Mouse (Mus musculus) liver, adult (tissue): Measurements from ENCODE around the gene Pcmtd2.

Experiments used
- GATA4 ChIP-seq: IDR thresholded peaks from 2 replicates; pipeline ENCODE4 v1.6.1; 2014; ENCODE audit warnings: mild to moderate bottlenecking, low read length; ENCODE audit not compliant: insufficient replicate concordance

Gene Pcmtd2

DNA sequence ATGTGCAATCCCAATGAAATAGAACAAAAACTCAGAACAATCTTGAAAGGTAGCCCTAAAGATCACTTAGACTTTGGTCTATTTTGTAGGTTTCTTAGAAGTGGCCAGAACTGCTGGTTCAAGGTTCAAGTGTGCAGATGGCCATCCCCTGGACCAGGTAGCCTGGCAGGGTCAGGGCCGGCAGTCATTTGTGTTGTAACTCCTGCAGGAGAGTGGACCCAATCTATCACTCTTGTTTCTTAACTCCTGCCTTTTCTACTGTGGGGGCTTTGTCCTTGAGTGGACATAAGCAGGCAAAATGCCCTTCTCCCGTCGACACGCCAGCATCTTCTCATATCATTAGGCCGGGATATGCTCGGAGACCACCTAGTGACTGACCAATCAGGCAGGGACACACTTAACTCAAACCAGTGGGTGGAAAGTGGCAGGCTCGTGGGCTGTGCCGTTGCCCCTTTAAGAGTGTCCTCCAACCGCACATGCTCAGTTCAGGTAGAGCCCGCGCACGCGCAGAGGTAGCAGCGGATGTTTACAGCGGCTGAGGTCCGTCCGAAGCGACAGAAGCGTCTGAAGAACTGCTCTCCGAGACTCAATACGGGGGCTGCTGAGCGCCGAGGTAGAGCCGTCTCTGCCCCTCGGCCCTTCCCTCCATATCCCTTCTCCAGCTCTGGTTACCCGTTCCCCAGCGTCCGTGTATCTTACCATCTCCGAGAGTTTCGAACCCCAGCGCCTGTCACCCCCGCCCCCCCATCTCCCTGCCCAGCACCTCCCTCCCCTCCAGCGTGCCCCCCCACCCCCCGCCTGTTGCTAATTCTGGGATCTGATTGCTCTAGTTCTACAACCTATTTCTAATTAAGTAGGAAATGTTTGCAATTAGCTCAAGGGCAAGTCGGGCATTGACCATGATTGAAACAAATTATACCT lies at the start of gene Pcmtd2:
Pcmtd2 (plus strand) TSS at position 483 of the 921 bp plus-strand sequence.
- TF ChIP-seq GATA4: no peak; the same call in 1 of the 2 replicates

DNA sequence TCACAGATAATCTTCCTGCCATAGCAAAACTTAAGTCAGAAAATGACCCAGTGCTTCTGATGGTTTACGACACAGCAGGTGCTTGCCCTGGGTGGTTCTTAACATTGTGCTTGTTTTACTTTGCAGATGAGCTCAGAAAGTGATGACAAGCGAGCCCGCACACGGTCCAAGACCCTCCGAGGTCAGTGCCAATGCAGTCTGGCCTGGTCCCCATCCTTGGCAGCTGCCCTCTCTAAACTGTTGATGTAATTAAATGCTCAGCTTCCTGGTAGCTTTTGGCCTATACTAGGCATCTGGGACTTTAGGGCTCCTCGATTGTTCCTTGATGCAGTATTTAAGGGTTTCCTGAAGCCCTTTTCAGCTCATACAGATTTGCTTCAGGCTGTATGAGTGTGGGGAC lies 48.3 kb upstream of the Pcmtd2 start:
- no peak for TF ChIP-seq GATA4

DNA sequence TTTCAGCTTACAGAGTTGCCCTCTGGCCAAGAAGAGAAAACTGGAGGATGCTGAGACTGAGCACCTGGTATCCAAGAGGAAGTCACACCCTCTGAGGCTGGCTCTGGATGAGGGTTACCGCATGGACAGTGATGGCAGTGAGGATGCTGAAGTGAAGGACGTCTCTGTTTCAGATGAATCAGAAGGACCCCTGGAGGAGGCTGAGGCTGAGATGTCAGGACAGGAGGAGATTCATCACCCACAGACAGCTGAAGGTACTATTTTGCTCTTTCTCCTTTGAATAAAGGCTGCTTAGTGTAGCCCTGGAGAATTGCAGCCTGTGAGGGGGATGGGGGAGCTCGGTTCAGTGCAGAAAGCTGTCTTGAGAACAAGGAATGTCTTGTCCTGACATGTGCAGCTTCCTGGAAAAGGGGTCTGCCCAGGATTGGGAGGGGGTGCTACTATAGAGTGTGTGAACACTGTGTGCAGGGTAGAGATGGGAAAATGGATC lies 42.0 kb upstream of the Pcmtd2 start:
- no peak for TF ChIP-seq GATA4

DNA sequence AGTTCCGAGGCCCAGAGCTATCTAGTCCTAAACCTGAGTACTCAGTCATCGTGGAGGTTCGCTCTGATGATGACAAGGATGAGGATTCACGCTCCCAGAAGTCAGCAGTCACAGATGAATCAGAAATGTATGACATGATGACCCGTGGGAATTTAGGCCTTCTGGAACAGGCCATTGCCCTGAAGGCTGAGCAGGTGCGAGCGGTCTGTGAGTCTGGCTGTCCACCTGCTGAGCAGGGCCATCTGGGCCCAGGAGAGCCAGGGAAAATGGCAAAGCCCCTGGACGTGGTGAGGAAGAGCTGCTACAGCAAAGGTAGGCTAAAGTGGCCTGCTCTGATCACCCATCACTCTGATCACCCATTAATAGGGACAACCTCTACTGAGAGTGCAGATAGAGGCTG lies 40.0 kb upstream of the Pcmtd2 start:
- TF ChIP-seq GATA4: no peak

DNA sequence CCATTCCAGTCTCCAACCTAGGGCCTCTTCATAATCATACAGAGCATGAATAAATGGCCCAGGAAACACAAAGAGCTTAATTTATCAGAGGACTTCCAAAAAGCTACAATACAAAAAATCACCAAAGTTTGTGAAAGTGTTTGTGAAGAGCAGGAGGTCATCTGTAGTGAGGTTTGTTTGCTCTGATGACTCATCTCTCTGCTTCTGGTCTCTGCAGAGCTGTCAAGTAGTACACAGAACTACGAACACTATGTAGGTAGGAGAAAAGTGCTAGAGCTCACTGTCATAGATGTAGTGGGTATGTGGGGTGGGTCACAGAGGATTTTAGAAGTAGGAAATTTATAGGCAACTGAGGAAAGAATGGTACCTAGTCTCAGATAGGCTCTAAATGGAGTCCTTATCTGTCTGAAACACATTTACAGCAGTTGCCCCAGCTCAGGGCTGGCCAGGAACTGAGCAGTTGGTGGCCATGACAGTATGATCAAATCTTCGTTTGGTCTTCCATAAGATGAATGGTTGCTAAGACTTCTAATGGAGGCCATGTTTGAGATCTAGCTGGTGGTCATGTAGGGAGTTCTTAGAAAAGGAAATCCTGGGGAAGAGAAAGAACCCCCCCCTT lies 8.5 kb upstream of the Pcmtd2 start:
- no peak for TF ChIP-seq GATA4

DNA sequence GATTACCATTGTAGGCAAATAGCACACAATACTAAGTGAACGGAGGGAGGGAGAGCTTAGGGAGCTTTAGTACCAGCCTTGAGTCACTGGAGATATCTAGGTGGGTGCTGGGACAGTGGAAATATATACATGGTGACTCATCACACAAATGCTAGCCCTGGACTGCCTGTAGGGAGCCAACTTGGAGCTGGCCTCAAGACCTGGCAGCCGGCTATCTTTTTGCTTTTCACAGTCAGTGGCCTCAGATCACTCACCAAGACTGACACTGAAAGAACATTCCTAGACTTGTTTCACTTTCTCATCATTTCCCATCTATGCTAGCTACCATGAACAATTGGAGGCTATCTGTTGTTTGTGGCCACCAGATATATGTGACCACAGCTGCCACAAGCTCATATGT lies 4.9 kb upstream of the Pcmtd2 start:
- no peak for TF ChIP-seq GATA4

DNA sequence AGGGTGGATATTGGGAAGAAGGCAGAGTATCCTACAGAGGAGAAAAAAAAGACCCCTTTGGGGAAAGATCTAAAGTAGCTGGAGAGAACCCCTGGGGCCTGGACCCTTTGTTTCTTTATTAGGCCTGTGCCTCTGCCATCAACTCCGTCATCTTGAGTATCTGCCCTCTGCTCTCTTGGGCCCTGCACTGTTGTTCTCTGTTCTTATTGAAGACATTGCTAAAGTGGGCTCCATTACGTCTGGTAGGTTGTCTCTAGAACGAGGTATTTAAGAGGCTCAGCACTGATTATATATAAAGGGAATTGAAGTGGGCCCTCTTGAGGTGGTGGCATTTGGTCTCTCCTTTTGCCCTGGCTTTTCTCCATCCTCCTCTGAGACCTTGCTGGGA lies 633 bp downstream of the Pcmtd2 start:
- no peak for TF ChIP-seq GATA4

DNA sequence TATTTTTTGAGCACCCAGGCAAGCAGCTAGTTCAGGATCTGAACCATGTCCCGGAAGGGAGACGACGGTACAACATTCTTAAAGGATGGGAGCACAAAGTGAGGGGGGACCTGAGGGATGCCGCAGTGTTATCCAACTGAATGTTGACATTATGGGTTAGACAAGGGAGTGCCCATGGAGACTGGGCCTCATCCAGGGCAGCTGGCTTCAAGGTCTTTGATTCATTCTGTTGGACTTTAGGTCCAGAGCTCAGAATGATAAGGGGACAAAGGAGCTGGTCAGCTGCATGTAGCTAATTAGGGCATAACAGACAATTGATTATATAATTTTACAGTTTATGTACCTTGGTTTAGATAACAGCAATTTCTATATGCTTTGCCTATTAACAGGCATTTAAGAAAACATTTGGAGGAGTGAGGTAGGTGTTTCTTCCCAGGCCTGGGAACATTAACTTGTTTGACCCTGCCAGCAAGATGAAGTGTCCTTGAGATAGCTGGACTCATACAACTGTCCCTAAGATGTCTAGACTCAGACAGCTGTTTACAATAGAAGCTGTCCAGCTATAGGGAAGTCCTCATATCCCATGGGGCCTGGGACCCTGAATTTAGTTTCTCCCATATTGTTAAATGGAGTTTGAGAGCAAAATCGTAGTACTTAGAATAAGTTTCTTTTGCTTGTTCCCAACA lies 8.2 kb downstream of the Pcmtd2 start:
- no peak for TF ChIP-seq GATA4

DNA sequence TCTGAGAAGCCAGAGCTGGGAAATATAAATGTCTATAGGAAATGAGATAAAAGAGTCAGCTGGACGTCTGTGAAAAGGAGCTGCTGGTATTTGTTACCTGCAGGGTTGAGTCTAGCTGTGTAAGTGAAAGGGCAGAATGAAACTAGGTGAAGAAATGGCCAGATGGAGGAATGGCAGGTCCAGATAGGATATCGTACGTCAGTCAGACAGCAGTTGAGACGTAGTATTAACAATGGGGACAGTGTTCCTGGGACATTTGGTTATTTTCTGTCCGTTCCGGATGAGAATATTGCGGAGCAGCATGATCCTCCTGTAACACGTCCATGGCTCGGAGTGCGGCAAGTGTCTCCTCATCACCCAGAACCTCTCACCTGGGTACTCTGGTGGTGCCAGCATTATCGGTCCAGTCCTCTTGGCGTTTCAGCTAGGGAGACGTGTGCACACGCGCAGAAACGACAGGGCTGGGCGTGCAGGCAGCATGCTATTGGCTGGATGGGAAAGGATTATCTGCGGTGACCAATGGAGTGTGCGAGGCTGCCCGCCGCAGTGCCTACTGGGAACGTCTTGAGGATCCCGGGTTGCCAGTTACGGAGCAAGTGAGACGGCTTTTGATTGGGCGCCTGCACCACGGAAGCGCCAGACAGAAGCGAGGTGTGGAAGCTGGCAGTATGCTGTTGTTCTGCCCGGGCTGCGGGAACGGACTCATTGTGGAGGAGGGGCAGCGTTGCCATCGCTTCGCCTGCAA lies 26.3 kb downstream of the Pcmtd2 start, which contains the start of gene Polr3k:
Polr3k (plus strand) TSS at position 547 of the 745 bp plus-strand sequence.
- TF ChIP-seq GATA4: peak; percentile 46; the same call in 1 of the 2 replicates

DNA sequence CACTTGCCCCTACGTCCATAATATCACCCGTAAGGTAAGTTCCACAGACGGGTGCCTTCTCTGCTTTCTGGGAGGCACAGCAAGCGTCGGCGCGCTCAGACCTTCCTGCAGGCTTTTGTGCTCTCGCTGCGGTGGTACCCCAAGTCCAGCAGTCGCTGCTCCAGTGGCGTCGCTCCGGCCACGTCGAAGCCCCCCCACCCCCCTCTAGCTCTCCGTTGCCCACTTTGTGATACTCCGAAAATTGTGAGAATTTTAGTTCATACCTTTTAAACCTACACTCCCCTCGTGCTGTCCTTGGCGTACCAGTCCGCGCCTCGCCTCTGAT lies 26.8 kb downstream of the Pcmtd2 start:
- TF ChIP-seq GATA4: no peak

DNA sequence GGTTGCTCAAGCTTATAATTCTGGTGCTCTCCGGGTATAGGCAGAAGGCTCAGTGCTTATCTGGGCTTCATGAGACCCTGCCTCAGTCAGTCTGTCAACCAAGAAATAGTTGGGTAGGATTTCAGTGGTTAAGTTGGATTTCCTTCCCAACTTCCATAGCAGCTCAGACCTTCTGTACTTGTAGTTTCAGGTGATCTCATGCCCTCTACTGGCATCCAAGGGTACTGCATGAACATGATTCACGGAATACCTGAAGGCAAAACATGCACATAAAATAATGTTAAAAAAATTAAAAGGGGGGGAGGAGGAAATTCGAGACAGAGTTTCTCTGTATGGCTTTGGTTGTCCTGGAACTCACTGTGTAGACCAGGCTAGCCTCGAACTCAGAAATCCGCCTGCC lies 29.3 kb downstream of the Pcmtd2 start:
- no peak for TF ChIP-seq GATA4

DNA sequence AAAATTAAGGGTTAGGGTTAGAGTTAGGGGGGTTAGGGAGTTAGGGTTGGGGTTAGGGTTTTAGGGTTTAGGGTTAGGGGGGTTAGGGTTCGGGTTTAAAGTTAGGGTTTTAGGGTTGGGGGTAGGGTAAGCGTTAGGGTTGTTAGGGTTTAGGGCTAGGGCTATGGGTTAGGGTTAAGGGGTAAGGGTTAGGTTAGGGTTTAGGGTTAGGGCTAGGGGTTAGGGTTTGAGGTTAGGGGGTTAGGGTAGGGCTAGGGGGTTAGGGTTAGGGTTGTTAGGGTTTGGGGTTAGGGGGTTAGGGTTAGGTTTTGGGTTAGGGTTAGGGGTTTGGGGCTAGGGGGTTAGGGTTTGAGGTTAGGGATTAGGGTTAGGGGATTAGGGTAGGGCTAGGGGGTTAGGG lies 33.4 kb downstream of the Pcmtd2 start:
- TF ChIP-seq GATA4: no peak

DNA sequence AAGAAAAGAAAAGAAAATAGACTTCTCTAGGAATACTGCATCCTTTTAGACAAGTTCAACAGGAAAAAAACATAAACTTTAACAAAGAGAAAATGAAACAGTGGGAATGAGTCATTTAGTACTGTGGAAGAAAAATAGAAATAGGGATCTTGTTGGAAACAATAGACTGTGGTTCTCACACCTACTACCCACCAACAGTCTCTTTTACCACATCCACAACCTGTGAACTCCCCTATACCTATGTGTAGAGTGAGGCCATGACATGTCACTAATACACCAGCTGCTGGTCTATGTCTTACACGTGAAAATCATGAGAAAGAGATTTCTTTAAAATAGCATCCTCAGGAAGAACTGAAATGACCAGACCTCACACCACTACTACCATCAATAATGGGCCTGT lies 41.2 kb downstream of the Pcmtd2 start:
- no peak for TF ChIP-seq GATA4

DNA sequence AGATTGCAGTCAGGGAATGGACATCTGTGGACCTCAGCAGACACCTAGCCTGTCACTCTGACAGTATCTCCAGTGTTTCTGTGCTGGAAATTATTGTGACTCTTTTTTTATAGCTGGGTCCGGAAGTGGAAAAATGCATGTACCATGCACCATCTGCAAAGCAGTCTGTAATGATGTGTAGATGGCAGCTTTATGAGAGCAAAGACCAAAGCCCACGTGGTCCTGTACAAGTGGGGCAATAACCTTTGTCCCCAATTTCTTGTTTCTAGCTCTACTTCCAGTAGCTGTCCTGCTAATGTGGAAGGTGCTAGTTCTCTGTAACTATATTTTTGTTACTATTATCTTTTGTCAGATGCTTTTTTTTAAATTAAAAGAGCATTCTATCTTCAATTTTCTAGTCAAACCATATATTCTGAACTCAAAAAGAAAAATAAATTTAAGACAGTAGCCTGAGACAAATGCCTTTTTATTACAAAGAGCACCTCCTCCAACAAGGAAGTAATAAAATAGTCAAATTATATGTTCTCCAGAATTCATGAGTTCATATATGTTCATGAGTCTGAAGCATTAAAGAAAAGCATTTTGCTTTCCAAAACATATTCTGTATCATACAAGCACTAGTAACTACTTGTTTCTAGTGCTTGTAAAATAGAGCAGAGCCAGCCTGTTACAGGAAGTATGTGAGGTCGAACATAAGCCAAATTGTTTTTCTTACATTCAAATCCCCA lies 45.5 kb downstream of the Pcmtd2 start:
- no peak for TF ChIP-seq GATA4
